Mouse (Mus musculus) bone marrow macrophage, adult 2 months (primary cell): ENCODE results near the gene Gadl1.

Source experiments
- CTCF ChIP-seq: IDR thresholded peaks from 2 replicates; pipeline ENCODE4 v1.5.1; 2012; ENCODE audit warnings: low read depth, mild to moderate bottlenecking, low read length, moderate library complexity
- POLR2A ChIP-seq: IDR thresholded peaks from 2 replicates; pipeline ENCODE4 v1.6.1; 2012; ENCODE audit warnings: mild to moderate bottlenecking, low read depth, low read length, borderline replicate concordance

GRCm38 (mm10) chr9:116077419-116077818, 168.2 kb downstream of the Gadl1 start:
- TF ChIP-seq CTCF (no peak), POLR2A (no peak)
